Mouse (Mus musculus) lung, postnatal 14 days (tissue): ENCODE measurements around the gene Sult1c2.
"Not testable (repeated sequence)": the region's sequence is repeated elsewhere in the genome, so short reads cannot be mapped to it uniquely, and the experiment has no call there.

Source experiments
- DNase-seq: peaks from one replicate; pipeline ENCODE4 v3.0.0; 2021

The Sult1c2 gene

GRCm38 (mm10) chr17:53846206-53846605 lies at the start of gene Sult1c2:
TSS of gene Sult1c2 (minus strand) at chr17:53846339.
- no peak for DNase-seq

GRCm38 (mm10) chr17:53879006-53879675 lies 33.0 kb upstream of the Sult1c2 start:
- not testable (repeated sequence) for DNase-seq

- DNase-seq, result no peak
These were observed 28.3 kb upstream of the Sult1c2 start for GRCm38 (mm10) chr17:53874433-53874832.

GRCm38 (mm10) chr17:53872192-53872591 lies 26.1 kb upstream of the Sult1c2 start:
- no peak for DNase-seq

- no peak for DNase-seq
These were observed 23.8 kb upstream of the Sult1c2 start for GRCm38 (mm10) chr17:53869931-53870330.

GRCm38 (mm10) chr17:53865260-53865955 lies 19.3 kb upstream of the Sult1c2 start:
- DNase-seq, result no peak

GRCm38 (mm10) chr17:53860548-53860947 lies 14.4 kb upstream of the Sult1c2 start:
- DNase-seq, result no peak

GRCm38 (mm10) chr17:53854992-53855391 lies 8.9 kb upstream of the Sult1c2 start:
- DNase-seq, result no peak

- peak; percentile 5 for DNase-seq
These were observed 343 bp downstream of the Sult1c2 start for GRCm38 (mm10) chr17:53845796-53846195.

- no peak for DNase-seq
These were observed 12.8 kb downstream of the Sult1c2 start for GRCm38 (mm10) chr17:53833366-53833765.

GRCm38 (mm10) chr17:53803974-53804373 lies 42.2 kb downstream of the Sult1c2 start:
- not testable (repeated sequence) for DNase-seq

GRCm38 (mm10) chr17:53783381-53783780 lies 62.8 kb downstream of the Sult1c2 start:
- no peak for DNase-seq
